Mouse (Mus musculus): ENCODE data around the gene Slc7a14.

Gene Slc7a14

GRCm38 (mm10) chr3:31261418-31262014 lies 48.7 kb downstream of the Slc7a14 start:
- DNase-seq (ENCODE audit: low spot score in 2 of 2): no peak

GRCm38 (mm10) chr3:31260964-31261346 lies 49.2 kb downstream of the Slc7a14 start:
- DNase-seq (ENCODE audit: low spot score in 2 of 2): no peak

DNA sequence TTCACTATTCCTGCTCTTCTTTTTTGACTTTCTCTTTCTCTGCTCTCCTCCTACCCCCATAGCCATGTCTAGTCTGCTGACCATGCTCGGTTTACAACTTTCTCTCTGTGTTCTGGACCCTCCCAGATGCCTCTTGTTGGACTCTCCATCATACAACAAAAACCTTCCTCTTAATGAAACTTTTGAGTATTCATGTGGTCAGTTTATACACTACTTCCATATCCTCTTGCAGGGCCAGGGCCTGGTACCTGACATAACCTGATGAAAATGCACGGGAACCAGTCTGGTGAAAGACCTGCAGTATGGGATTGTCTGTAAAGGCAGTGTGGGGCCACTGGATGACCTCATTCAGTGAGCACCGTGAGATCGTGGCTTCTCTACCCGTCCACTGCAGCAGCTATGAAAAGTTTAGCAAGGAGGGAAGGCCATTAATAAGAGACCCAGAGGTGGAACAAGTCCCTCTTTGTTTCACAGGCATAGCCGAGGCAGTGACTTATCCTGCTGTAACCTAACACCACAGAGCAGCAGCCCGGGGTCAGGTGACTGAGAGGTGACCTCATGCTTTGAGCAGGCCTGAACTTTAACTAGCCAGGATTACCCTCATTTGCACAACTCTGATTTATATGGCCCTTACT lies 49.7 kb downstream of the Slc7a14 start:
- no peak for DNase-seq (ENCODE audit: low spot score in 2 of 2)

DNA sequence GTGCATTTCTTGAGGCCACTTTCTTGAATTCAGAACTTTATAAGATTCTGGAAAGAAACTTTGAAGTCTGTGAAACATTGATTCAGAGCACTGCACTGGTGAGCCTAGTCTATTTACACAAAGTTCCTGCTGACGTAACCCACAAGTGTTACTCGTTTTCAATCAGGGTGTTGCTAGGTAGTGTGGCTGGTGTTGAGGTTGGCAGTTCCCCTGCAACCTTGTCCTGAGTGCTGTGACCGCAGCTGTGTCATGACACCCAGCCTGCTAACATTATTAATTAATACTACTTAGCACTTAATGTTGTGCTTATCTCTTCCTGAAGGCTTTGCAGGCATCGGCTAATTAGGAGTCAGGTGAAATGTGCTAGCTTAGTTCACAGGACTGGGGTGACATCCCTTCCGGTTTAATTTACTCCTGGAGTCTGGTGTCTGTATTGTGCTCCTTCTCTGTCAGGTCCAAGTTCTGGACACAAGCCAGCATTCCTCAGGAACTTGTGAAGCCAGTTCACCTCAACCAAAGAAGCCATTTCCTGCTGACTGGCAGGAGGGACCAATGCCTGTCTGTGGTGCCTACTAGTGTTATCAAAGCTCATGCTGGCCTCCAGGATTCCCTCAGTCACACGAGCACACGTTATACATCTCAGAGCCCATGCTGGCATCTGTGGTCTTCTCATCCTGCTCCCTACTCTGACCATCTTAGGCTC lies 50.5 kb downstream of the Slc7a14 start:
- no peak for DNase-seq (ENCODE audit: low spot score in 2 of 2)

- peak; percentile 41 to 61 for DNase-seq (ENCODE audit: low spot score in 2 of 2)
Observed at GRCm38 (mm10) chr3:31254427-31254826, 55.8 kb downstream of the Slc7a14 start.

- no peak for DNase-seq (ENCODE audit: low spot score in 2 of 2)
Observed at GRCm38 (mm10) chr3:31253862-31254261, 56.3 kb downstream of the Slc7a14 start.

DNA sequence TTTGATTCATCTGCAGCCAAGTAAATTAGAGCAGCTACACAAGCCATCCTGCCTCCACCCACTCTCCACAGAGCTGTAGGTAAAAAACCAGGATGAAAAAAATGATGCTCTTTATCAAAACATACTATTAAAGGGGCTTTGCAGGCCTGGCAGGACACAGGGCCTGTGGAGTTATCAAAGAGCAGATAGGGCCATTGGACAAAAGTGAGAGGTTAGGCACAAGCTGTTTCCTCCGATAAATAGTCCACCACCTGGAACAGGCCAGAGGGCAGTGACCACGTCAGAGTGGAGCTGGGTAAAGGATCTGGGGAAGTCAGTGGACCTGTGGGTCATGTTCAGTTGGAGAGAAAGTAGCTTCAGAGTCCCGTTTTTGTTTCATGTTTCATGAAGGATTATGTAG lies 57.6 kb downstream of the Slc7a14 start:
- DNase-seq (ENCODE audit: low spot score in 2 of 2): no peak

DNA sequence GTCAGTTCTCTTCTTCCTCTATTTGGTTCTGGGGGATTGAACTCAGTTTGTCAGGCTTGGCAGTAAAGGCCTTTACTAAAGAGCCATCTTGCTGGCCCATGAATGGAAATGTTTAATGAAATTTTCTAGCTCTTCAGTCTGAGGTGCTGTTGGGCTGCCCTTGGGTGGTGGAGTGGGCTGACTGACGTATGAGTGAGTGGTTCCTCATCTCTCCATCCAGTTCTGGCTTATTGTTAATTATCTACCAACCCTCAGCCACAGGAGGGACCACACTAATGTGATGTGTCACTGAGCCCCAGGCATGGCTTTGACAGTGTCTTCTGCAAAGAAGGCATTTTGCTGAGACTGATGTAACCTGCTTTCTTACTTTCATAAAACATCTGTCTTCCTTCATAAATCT lies 66.7 kb downstream of the Slc7a14 start:
- DNase-seq (ENCODE audit: low spot score in 2 of 2): no peak

DNA sequence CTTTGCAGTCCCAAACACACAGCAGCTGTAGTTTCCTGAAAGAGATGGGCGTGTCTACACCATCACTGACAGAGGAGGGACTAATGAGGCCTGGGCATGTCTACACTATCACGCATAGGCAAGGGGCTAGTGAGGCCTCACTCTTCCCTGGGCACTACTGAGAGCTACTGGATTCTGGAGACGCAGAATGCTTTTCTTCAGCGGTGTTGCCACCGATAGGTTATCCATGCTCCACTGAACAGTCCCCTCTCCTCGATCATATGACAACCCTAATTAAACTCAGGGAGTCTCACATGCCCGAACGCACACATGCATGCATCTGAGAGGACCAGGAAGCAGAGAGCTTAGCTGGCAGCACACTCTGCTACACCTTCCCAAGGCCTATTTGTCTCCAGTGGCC lies 69.3 kb downstream of the Slc7a14 start:
- DNase-seq (ENCODE audit: low spot score in 2 of 2): no peak

GRCm38 (mm10) chr3:31239645-31240044 lies 70.5 kb downstream of the Slc7a14 start:
- DNase-seq (ENCODE audit: low spot score in 2 of 2): no peak

GRCm38 (mm10) chr3:31237936-31238335 lies 72.2 kb downstream of the Slc7a14 start:
- no peak for DNase-seq (ENCODE audit: low spot score in 2 of 2)

DNA sequence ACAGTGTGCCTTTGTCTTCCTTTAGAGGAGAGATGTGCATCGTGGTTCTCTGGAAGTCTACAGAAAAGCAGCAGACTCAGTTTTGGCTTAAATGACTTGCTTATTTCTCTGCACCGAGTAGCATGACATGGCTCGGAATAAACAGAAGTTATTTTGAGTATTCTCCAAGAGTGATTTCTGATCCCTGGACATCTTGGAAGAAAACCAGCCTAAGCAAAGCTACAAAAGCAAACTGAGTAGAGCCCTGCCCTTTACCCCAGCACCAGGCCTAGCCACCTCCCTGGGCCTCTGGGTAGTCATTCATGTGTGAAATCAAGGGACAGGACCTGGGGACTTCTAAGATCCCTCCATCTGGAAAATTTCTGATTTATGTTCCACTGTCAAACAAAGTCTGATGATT lies 74.0 kb downstream of the Slc7a14 start:
- no peak for DNase-seq (ENCODE audit: low spot score in 2 of 2)

DNA sequence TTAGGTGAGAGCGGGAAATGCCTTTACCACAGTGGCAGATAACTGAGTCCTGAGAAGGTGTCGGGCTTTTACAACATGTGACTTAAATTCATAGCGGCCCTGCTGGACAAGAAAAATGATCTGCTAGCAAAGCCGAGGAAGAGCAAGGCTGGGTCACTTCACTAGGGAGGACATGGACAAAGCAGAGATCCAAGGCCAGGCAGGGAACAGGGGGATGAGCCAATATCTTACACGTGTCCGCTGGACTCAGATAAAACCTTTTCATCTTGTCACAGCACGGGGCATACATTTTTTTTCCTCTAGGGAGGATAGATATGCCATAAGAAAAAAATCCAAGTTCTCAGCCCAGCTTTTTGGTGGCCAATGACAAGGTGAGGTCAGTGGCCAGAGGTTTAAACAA lies 75.8 kb downstream of the Slc7a14 start:
- no peak for DNase-seq (ENCODE audit: low spot score in 2 of 2)

DNA sequence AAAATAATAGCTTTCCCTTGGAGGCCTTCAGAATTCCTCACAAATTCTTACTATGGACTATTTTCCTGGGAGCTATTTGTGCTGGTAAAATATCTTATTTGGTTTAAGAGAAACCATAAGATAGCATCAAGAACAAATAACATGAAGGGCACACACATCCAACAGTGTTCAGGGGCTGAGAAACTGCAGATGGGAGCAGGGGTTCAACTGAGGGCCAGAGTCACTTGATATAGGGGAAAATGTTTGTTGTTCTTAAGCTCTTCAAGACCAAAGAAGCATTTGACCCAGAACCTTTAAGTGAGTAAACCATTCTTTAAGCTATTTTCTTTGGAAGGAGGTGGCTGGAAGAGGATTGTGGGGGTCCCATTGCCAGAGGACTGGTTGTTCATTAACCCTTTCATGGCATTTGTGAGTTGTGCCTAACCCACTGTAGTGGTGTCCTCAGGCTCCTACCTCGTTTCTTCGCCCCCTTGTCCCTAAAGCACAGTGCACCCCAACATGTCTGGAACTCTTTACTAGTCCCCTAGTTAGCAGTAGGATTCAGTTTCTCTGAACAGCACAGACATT lies 76.3 kb downstream of the Slc7a14 start:
- DNase-seq (ENCODE audit: low spot score in 2 of 2): no peak

- no peak for DNase-seq (ENCODE audit: low spot score in 2 of 2)
Observed at GRCm38 (mm10) chr3:31229281-31229680, 80.9 kb downstream of the Slc7a14 start.

GRCm38 (mm10) chr3:31228487-31228886 lies 81.7 kb downstream of the Slc7a14 start:
- no peak for DNase-seq (ENCODE audit: low spot score in 2 of 2)

DNA sequence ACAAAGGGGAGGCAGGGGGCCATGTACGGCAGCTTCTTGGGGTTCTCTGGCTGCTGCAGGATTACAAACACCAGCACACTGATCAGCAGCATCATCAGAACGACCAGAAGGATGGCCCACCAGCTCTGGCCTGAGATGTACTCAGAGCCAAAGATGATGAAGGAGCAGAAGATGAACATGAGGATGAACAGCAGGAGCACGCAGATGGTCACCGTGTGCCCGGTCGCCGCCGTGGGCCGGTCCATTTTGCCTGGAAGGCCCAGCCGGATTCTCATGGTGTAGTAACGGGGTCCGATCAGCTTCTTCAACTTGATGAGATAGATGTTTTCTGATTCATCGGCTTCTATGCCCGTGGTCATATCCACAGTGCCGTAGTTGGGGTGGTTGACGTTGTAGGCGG lies 86.6 kb downstream of the Slc7a14 start:
- DNase-seq (ENCODE audit: low spot score in 2 of 2): no peak

DNA sequence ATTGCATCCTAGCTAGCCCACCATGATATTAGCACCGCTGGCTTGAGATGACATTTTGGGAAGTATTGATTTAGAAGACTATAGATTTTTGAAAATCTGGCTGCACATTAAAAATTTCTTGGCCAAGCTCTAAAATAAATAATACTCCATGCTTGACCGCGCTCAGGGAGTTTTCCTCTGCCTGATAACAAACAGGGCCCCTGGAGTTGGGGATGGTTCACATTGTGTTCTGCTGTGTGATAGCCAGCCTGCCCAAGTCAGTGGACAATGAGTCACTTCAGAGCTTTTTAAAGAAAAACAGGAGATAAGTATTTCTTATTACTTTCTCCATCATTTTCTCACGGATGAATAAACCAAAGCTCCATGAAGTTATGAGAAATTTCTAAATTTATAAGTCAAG lies 90.1 kb downstream of the Slc7a14 start:
- no peak for DNase-seq (ENCODE audit: low spot score in 2 of 2)

GRCm38 (mm10) chr3:31219483-31219882 lies 90.7 kb downstream of the Slc7a14 start:
- DNase-seq (ENCODE audit: low spot score in 2 of 2): no peak

DNA sequence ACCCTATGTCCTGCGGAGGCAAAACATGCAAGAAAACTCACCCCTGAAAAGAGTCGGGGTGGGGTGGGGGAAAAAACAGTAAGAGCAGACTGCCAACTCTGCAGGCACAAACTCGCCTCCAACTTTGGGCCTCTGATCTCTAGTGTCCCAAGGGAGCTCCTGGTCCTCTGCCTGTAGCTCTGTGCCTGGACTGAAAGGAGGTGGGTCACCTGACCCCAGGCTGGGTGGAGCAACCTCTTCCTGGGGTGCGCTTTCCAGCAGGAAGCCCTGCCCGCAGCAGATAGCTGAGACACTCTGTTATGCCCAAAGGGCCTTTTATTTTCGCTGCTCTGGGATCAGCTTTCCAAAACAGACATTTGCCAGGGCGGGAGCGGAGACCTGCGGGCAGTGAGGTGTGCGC lies 92.7 kb downstream of the Slc7a14 start:
- no peak for DNase-seq (ENCODE audit: low spot score in 2 of 2)

GRCm38 (mm10) chr3:31213802-31214201 lies 96.4 kb downstream of the Slc7a14 start:
- no peak for DNase-seq (ENCODE audit: low spot score in 2 of 2)

- DNase-seq (ENCODE audit: low spot score in 2 of 2): no peak
Observed at GRCm38 (mm10) chr3:31212205-31213038, 97.8 kb downstream of the Slc7a14 start.
